Mouse (Mus musculus): ENCODE data around the gene Slc4a4. TPM values are rescaled to one million over a fixed set of nuclear protein-coding genes. Genes with fewer than 3 reads are reported as not detected.

The Slc4a4 gene
- polyA plus RNA-seq, 1 experiment = not detected

- H3K9me3 ChIP-seq (ENCODE audit: control insufficient read depth, low read length) = peaks cover 4% of the 10 kb centered on the region; the same call in 1 of the 2 replicates
- H3K27me3 ChIP-seq (ENCODE audit: control insufficient read depth) = no peaks in the 10 kb centered on the region
- no peaks in the 10 kb centered on the region; the same call in 1 of the 2 replicates for H3K36me3 ChIP-seq (ENCODE audit: control insufficient read depth)
- H3K4me1 ChIP-seq (ENCODE audit: control insufficient read depth) = no peaks in the 10 kb centered on the region
- TF ChIP-seq GATA1 (IDR thresholded peaks at IDR 0.05; ENCODE audit: low read length) (no peak), TAL1 (IDR thresholded peaks at IDR 0.05; ENCODE audit: low read length) (no peak)
- H3K4me3 ChIP-seq (replicated peaks) = no peak overlapping the region
These were observed 21.0 kb downstream of the Slc4a4 start for GRCm38 (mm10) chr5:88907615-88908014.

GRCm38 (mm10) chr5:88912629-88913028 lies 26.0 kb downstream of the Slc4a4 start:
- H3K4me1 ChIP-seq (ENCODE audit: control insufficient read depth) = no peaks in the 10 kb centered on the region
- H3K9me3 ChIP-seq (ENCODE audit: control insufficient read depth, low read length) = peaks cover 4% of the 10 kb centered on the region; the same call in 1 of the 2 replicates
- no peaks in the 10 kb centered on the region; the same call in 1 of the 2 replicates for H3K36me3 ChIP-seq (ENCODE audit: control insufficient read depth)
- H3K4me3 ChIP-seq (replicated peaks) = no peak overlapping the region
- H3K27me3 ChIP-seq (ENCODE audit: control insufficient read depth) = no peaks in the 10 kb centered on the region
- TF ChIP-seq TAL1 (IDR thresholded peaks at IDR 0.05; ENCODE audit: low read length) = no peak
- no peak for TF ChIP-seq GATA1 (IDR thresholded peaks at IDR 0.05; ENCODE audit: low read length)

GRCm38 (mm10) chr5:88915082-88915481 lies 28.5 kb downstream of the Slc4a4 start:
- H3K4me3 ChIP-seq (replicated peaks) = no peak overlapping the region
- TF ChIP-seq GATA1 (IDR thresholded peaks at IDR 0.05; ENCODE audit: low read length) = no peak
- TF ChIP-seq TAL1 (IDR thresholded peaks at IDR 0.05; ENCODE audit: low read length) = no peak
- H3K27me3 ChIP-seq (ENCODE audit: control insufficient read depth) = no peaks in the 10 kb centered on the region
- H3K36me3 ChIP-seq (ENCODE audit: control insufficient read depth) = no peaks in the 10 kb centered on the region; the same call in 1 of the 2 replicates
- H3K9me3 ChIP-seq (ENCODE audit: control insufficient read depth, low read length) = peaks cover 4% of the 10 kb centered on the region; the same call in 1 of the 2 replicates
- H3K4me1 ChIP-seq (ENCODE audit: control insufficient read depth) = no peaks in the 10 kb centered on the region

- Histone ChIP-seq H3K27me3 (ENCODE audit: control insufficient read depth) (no peaks in the 10 kb centered on the region), H3K4me3 (replicated peaks) (no peak overlapping the region), H3K9me3 (ENCODE audit: control insufficient read depth, low read length) (peaks cover 4% of the 10 kb centered on the region; the same call in 1 of the 2 replicates), H3K36me3 (ENCODE audit: control insufficient read depth) (no peaks in the 10 kb centered on the region; the same call in 1 of the 2 replicates), H3K4me1 (ENCODE audit: control insufficient read depth) (no peaks in the 10 kb centered on the region)
- TF ChIP-seq TAL1 (IDR thresholded peaks at IDR 0.05; ENCODE audit: low read length) = no peak
- no peak for TF ChIP-seq GATA1 (IDR thresholded peaks at IDR 0.05; ENCODE audit: low read length)
These were observed 29.9 kb downstream of the Slc4a4 start for GRCm38 (mm10) chr5:88916501-88916971.

GRCm38 (mm10) chr5:88917221-88917620 lies 30.6 kb downstream of the Slc4a4 start:
- Histone ChIP-seq H3K36me3 (ENCODE audit: control insufficient read depth) (no peaks in the 10 kb centered on the region), H3K4me3 (replicated peaks) (no peak overlapping the region), H3K27me3 (ENCODE audit: control insufficient read depth) (no peaks in the 10 kb centered on the region), H3K4me1 (ENCODE audit: control insufficient read depth) (no peaks in the 10 kb centered on the region), H3K9me3 (ENCODE audit: control insufficient read depth, low read length) (no peaks in the 10 kb centered on the region)
- TF ChIP-seq GATA1 (IDR thresholded peaks at IDR 0.05; ENCODE audit: low read length) (no peak), TAL1 (IDR thresholded peaks at IDR 0.05; ENCODE audit: low read length) (no peak)

- Histone ChIP-seq H3K4me1 (ENCODE audit: control insufficient read depth) (no peaks in the 10 kb centered on the region), H3K9me3 (ENCODE audit: control insufficient read depth, low read length) (no peaks in the 10 kb centered on the region), H3K27me3 (ENCODE audit: control insufficient read depth) (no peaks in the 10 kb centered on the region), H3K36me3 (ENCODE audit: control insufficient read depth) (no peaks in the 10 kb centered on the region), H3K4me3 (replicated peaks) (no peak overlapping the region)
- no peak for TF ChIP-seq GATA1 (IDR thresholded peaks at IDR 0.05; ENCODE audit: low read length)
- no peak for TF ChIP-seq TAL1 (IDR thresholded peaks at IDR 0.05; ENCODE audit: low read length)
These were observed 31.0 kb downstream of the Slc4a4 start for GRCm38 (mm10) chr5:88917630-88918029.

- Histone ChIP-seq H3K36me3 (ENCODE audit: control insufficient read depth) (no peaks in the 10 kb centered on the region), H3K27me3 (ENCODE audit: control insufficient read depth) (no peaks in the 10 kb centered on the region), H3K4me1 (ENCODE audit: control insufficient read depth) (no peaks in the 10 kb centered on the region), H3K9me3 (ENCODE audit: control insufficient read depth, low read length) (no peaks in the 10 kb centered on the region), H3K4me3 (replicated peaks) (no peak overlapping the region)
- TF ChIP-seq TAL1 (IDR thresholded peaks at IDR 0.05; ENCODE audit: low read length) (no peak), GATA1 (IDR thresholded peaks at IDR 0.05; ENCODE audit: low read length) (no peak)
These were observed 31.9 kb downstream of the Slc4a4 start for GRCm38 (mm10) chr5:88918538-88918937.

GRCm38 (mm10) chr5:88925576-88925975 lies 39.0 kb downstream of the Slc4a4 start:
- TF ChIP-seq TAL1 (IDR thresholded peaks at IDR 0.05; ENCODE audit: low read length) = no peak
- TF ChIP-seq GATA1 (IDR thresholded peaks at IDR 0.05; ENCODE audit: low read length) = no peak
- no peaks in the 10 kb centered on the region for H3K27me3 ChIP-seq (ENCODE audit: control insufficient read depth)
- H3K9me3 ChIP-seq (ENCODE audit: control insufficient read depth, low read length) = no peaks in the 10 kb centered on the region
- no peaks in the 10 kb centered on the region for H3K36me3 ChIP-seq (ENCODE audit: control insufficient read depth)
- H3K4me1 ChIP-seq (ENCODE audit: control insufficient read depth) = no peaks in the 10 kb centered on the region
- no peak overlapping the region for H3K4me3 ChIP-seq (replicated peaks)

GRCm38 (mm10) chr5:88928201-88928916 lies 41.7 kb downstream of the Slc4a4 start:
- no peaks in the 10 kb centered on the region for H3K9me3 ChIP-seq (ENCODE audit: control insufficient read depth, low read length)
- H3K36me3 ChIP-seq (ENCODE audit: control insufficient read depth) = no peaks in the 10 kb centered on the region
- H3K27me3 ChIP-seq (ENCODE audit: control insufficient read depth) = no peaks in the 10 kb centered on the region
- H3K4me3 ChIP-seq (replicated peaks) = no peak overlapping the region
- H3K4me1 ChIP-seq (ENCODE audit: control insufficient read depth) = no peaks in the 10 kb centered on the region
- TF ChIP-seq GATA1 (IDR thresholded peaks at IDR 0.05; ENCODE audit: low read length) (no peak), TAL1 (IDR thresholded peaks at IDR 0.05; ENCODE audit: low read length) (no peak)
